Mouse (Mus musculus) liver, embryonic 14.5 days (tissue): ENCODE results near the gene Sugp2.
A peak's percentile ranks its signal among the peaks of the same experiment; 100 is the strongest.

Experiments
- CTCF ChIP-seq: IDR thresholded peaks from 2 replicates; pipeline ENCODE4 v1.5.1; 2016; ENCODE audit warnings: antibody characterized with exemption, low read depth, control low read depth
- EP300 ChIP-seq: IDR thresholded peaks from 2 replicates; pipeline ENCODE4 v1.6.1; 2016; ENCODE audit warnings: antibody characterized with exemption, low read depth

DNA sequence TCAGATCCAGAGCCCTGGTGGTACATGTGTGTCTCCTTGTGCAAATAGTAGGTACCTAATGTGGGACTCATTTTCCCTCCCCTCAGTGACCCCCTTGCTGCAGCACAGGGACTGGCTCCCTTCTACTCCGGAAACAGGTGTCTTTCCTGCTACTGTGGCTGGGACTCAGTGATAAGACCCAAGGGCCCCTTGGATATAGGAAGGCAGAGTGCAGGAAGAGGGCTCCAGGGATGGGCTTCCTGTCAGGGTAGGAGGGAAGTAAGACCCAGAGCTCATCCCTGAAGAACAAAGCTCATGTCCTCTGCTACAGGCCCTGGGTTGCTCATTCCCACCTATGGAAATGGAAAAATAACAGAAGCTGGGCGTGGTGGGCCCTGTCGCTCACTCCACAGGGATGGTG is 42.5 kb downstream of the Sugp2 start:
- TF ChIP-seq CTCF (no peak), EP300 (peak; percentile 51)
